Mouse (Mus musculus): ENCODE measurements around the gene Thg1l.

Gene Thg1l

DNA sequence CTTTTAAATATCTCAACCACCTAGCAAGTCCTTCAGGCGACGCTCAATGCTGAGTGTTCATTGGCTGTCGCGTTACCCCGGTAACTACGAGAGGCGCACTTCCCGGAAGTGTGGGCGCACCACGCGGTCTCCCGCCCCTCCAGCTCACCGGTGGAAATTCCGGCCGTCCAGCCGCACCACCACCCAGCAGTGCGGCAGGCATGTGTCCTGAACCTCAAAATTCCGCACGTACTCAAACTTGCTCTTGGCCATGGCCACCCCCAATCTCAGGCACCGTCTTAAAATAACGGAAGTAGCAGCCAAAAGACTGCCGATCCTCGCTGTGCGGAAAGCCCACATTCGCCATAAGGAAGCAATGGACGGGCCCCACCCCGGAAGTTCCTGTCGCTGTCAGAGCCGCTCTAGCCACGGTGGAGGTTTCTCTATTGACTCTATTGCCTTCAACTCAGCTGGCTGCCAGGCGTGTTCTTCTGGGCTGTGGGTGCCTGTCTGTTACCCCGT lies at the start of gene Thg1l:
Gene Thg1l (minus strand): TSS at position 368 of the 501 bp plus-strand sequence.
- DNase-seq (ENCODE audit: low read depth, low spot score): peak; percentile 94

- DNase-seq (ENCODE audit: low read depth, low spot score): no peak
Measured at GRCm38 (mm10) chr11:45992087-45992486, 36.8 kb upstream of the Thg1l start.

DNA sequence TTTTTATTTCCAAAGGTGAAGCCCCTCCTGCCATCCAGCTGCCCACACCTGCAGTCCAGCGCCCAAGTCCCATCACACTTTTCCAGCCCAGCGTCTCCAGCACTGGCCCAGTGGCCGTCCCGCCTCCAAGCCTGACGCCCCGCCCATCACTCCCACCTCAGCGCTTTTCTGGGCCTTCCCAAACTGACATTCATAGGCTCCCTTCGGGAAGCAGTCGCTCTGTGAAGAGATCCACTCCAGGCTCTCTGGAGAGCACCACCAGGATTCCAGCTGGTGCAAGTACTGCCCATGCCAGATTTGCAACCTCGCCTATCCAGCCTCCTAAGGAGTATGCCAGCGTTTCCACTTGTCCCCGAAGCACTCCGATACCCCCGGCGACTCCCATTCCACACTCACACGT lies 36.3 kb upstream of the Thg1l start:
- DNase-seq (ENCODE audit: low read depth, low spot score): peak; percentile 13

GRCm38 (mm10) chr11:45980893-45981253 lies 25.6 kb upstream of the Thg1l start:
- no peak for DNase-seq (ENCODE audit: low read depth, low spot score)

GRCm38 (mm10) chr11:45979946-45980892 lies 24.9 kb upstream of the Thg1l start, which contains the start of gene Sox30:
Sox30 (plus strand) TSS chr11:45980310.
- DNase-seq (ENCODE audit: low read depth, low spot score): peak; percentile 64

DNA sequence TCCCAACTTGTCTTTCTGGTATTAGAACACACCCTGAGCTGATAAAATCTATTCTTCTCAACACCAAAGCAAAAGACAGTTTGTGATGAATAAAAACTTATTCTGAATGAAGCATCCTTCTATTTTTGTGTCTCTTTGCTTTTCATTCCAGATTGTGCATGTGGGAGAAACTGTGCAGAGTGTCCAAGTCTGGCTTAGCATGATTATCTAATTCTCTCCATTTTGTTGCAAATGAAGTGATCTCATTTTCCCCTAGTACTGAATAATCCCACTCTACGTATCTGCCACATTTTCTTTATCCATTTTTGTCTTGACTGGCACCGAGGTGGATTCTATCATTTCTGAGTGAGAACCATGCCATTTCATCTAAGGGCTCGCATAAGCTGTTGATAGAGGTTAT lies 20.8 kb upstream of the Thg1l start:
- no peak for DNase-seq (ENCODE audit: low read depth, low spot score)

DNA sequence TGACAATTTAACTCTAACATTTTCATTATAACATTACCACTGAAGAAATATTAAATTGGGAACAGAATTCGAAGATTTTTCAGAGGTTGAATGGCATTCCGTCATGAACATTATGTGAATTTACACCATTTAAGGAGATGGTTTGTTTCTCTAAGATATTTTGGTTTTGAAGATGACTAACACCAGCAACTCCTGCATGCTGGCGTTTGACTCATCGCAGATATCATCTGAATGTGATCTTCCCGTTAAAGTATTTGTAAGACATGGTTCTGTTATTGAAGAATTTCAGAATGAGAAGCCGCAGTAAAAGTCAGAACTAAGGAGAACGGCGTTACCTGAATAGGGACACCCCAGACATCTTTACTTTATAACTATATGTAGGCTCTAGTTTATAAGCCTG lies 19.2 kb upstream of the Thg1l start:
- DNase-seq (ENCODE audit: low read depth, low spot score): no peak

DNA sequence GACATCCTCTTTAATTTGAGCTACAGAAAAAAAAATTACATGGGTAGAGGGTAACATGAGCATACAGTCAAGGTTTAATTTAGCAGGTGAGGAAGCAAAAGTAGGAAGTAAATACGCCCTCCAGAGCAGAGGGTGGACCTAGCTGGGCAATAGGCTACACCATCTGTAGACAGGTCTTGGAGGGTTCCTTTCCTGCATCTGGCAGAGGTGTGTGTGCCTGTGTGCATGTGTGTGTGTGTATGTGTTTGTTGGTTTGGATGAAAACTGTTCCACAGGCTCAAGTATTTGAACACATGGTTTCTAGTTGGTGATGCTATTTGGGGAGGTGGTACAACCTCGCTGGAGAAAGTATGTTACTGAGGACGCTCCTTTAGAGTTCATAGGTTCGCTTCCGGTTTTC lies 18.3 kb upstream of the Thg1l start:
- no peak for DNase-seq (ENCODE audit: low read depth, low spot score)

DNA sequence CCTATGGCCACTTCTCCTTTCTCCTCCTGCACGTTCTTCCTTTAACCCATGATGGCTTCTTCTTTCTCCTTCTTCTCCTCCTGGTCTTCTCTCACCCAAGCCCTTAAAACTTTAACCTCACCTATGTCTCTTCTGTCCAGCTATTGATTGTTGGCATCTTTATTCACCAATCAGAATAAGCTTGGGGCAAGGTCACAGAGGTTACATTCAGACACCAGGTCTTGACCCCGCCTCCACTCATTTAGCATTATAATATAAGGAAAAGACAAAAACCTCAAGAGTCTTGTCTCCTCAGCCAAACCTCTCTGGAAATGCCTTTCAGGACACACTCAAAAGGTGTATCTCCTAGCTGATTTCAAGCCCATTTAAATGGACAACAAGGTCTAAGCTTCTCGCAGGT lies 13.2 kb upstream of the Thg1l start:
- no peak for DNase-seq (ENCODE audit: low read depth, low spot score)

DNA sequence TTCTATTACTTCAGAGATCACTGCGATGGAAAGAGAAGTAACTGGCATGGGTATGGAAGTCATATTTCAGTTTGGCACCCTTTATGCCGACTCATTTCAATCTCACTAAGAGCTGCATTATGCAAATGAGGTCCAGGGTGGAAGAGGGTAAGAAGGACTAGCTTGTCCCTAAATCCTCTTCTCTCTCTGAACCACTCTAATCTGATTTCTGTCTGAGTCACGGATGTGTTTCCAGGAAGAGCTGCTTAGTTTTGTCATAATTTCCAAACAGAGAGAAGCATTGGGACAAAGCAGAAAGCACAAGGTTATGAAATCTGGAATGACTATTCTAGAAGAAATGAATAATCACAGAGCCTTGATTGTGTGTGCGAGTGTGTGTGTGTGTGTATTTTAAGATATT lies 11.6 kb upstream of the Thg1l start:
- no peak for DNase-seq (ENCODE audit: low read depth, low spot score)

DNA sequence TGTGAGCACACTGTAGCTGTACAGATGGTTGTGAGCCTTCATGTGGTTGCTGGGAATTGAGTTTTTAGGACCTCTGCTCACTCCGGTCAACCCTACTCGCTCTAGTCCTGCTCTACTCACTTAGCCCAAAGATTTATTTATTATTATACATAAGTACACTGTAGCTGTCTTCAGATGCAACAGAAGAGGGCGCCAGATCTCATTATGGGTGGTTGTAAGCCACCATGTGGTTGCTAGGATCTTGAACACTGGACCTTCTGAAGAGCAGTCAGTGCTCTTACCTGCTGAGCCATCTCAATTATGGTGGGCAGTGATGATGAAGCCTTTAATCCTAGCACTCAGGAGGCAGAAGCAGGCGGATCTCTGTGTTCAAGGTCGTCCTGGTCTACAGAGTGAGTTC lies 4.7 kb upstream of the Thg1l start:
- DNase-seq (ENCODE audit: low read depth, low spot score): no peak

GRCm38 (mm10) chr11:45959598-45959997 lies 4.3 kb upstream of the Thg1l start:
- no peak for DNase-seq (ENCODE audit: low read depth, low spot score)

- DNase-seq (ENCODE audit: low read depth, low spot score): no peak
Measured at GRCm38 (mm10) chr11:45947491-45947890, 7.8 kb downstream of the Thg1l start.

DNA sequence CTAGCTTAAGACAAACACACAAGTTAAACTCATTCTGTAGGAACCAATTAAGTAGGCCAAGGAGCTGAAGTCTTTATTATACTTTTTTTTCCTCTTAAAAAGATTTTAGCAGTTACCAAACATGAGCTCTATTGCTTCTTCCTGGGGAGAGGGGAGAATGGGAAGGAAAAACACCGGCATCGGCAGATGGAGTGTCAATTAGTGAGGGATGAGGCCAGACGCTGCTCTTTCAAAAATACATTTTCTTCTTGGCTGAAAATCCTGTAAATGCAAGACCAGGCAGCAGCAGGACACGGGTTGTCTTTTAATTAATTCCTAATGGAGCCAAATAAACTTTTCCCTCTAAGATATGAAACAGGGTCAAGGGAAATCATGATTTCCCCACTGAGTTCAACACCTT lies 8.5 kb downstream of the Thg1l start:
- DNase-seq (ENCODE audit: low read depth, low spot score): no peak

- peak; percentile 95 for DNase-seq (ENCODE audit: low read depth, low spot score)
Measured at GRCm38 (mm10) chr11:45944643-45945156, 10.6 kb downstream of the Thg1l start, which contains the start of gene Lsm11. Lsm11 (minus strand) TSS chr11:45944935.

- DNase-seq (ENCODE audit: low read depth, low spot score): no peak
Measured at GRCm38 (mm10) chr11:45943891-45944642, 11.2 kb downstream of the Thg1l start.

DNA sequence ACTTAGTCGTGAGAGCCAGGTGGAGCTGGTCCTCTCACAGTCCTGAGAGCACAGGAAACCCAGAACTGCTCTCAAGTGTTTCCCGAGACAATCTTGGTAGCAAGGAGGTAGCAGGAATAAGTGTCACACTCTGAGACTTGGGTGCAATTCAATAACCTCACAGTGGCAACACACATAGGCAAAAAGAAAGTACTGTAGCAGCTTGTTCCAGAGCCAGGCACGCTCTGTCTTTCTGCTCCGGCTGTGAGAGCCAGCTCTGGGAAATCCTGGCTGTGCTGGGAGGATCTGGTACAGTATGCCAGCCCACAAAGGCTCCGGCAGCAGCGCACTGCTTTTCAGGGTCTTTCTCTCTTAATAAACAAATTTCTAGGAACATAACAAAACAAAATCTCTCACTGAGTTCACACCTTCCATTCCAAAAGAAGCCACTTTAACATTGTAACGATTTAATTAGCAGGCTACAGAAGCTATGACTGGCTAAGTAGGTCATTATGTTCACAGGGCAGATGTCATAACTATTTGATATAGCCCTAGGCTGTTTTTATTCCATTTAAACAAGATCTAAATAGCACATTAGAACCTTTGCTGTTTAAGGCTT lies 12.1 kb downstream of the Thg1l start:
- DNase-seq (ENCODE audit: low read depth, low spot score): no peak

DNA sequence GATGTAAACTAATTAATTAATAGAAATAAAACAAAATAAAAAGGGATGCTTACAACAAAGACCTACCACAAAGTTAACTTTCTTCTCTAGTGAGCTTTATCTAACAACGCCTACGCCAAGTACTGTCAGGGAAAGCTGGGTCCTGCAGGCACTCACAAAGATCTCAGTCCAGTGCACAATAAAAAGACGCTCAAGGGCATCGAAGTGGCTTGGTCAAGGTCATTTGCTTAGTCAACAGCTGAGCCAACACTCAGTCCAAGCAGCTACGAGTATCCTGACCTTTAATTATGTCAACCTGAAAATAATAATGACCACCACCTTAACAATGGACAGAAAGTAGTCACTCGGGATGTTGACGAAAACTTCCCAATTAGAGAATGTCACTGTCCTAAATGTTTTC lies 13.0 kb downstream of the Thg1l start:
- DNase-seq (ENCODE audit: low read depth, low spot score): no peak

DNA sequence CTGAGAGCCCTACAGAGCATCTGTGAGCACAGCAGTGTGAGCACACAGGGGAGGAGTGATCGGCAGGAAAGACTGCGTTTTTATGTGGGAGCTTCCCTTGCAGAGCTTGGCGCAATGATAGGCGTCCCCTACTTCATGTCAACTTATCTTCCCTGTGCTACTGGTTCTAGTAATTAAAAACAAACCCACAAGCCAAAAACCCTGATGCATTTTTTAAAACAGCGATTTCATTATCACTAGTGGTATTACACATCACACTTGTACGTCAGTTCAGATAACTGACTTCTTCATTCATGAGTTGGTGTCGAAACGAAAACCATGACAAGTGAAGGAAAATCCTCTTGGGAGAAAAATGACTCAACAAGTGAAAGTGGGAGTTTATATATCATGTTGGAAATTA lies 16.4 kb downstream of the Thg1l start:
- no peak for DNase-seq (ENCODE audit: low read depth, low spot score)

GRCm38 (mm10) chr11:45937478-45937877 lies 17.8 kb downstream of the Thg1l start:
- no peak for DNase-seq (ENCODE audit: low read depth, low spot score)

DNA sequence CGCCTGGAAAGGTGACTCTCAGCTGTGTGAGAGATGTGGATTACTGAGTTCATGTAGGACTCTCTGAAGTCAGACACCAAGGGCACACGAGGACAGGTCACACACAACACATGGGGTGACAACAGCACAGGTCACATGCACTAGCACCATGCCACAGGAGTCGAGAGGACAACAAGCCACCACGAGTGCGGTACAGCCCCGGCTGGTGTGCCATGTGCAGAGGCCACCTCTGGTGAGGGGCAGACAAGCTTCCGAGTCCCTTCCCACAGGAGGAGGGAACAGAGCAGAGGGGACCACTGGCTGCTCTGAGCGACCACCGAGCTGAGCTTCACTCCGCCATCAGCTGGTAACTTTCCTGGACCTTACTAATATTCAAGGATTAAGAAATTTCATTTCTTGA lies 22.5 kb downstream of the Thg1l start:
- no peak for DNase-seq (ENCODE audit: low read depth, low spot score)

DNA sequence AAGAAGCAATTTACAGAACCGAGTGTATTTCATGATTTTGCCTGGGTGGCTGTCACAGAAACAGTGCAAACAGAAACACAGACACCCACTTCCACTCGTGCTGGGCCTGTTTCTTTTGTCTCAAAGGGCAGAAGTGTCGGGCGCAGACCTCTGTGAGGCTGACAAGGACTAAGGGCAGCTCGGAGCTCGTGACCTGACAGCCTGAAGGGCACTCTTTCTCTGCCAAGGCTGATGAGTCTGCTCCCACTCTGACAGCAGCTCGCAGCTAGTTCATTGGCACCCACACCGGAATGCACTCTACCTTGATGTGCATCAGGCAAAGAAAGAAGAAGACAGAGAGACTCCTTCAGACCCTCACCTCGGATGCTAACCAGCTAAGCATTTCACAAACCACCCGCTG lies 25.8 kb downstream of the Thg1l start:
- no peak for DNase-seq (ENCODE audit: low read depth, low spot score)

Measured in forelimb bud, embryonic 11.5 days (tissue).